Mouse (Mus musculus) kidney, adult 18-20 months (tissue): ENCODE results near the gene Celf2.

ENCODE experiments used
- DNase-seq: peaks from one replicate; pipeline ENCODE4 v3.0.0; 2021

Gene Celf2

GRCm38 (mm10) chr2:6536372-6536771 lies 973.0 kb downstream of the Celf2 start:
- no peak for DNase-seq

- no peak for DNase-seq
These were observed 977.0 kb downstream of the Celf2 start for GRCm38 (mm10) chr2:6532341-6532740.

DNA sequence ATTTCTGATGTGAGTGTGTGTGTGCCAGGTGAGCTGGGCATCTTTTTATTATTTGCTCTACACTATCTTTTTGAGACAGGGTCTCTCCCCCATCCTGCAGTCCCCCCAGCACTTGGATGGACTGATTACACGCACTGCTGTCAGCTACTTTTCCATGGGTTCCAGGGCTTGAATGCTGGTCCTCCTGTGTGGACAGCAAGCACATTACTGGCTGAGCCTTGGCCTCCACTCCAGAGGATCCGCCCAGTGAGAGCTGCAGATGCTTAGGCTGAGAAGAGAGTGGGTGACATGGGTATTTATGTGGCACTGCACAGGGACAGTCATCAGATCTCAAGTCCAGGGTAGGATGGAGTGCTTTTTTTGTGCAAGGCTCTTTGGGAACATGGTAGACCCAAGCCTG lies 981.3 kb downstream of the Celf2 start:
- DNase-seq = no peak

- DNase-seq = no peak
These were observed 982.5 kb downstream of the Celf2 start for GRCm38 (mm10) chr2:6526825-6527224.

- DNase-seq = no peak
These were observed 983.1 kb downstream of the Celf2 start for GRCm38 (mm10) chr2:6526311-6526710.

DNA sequence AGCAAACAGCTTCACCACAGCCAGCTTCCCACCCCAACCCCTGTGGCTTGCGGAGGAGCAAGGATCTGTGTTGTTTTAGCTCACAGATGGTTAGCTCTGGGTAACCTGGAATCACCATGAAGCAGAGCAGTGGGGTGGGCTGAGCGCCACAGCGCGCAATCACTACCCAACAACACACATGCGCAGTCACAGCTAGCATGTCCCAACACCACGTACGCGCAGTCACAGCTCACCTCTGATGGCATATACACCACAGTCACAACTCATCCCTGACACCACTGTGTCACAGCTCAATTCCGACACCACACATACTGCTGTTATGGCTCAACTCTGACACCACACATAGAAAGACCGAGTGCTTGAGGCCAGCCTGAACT lies 985.5 kb downstream of the Celf2 start:
- no peak for DNase-seq

DNA sequence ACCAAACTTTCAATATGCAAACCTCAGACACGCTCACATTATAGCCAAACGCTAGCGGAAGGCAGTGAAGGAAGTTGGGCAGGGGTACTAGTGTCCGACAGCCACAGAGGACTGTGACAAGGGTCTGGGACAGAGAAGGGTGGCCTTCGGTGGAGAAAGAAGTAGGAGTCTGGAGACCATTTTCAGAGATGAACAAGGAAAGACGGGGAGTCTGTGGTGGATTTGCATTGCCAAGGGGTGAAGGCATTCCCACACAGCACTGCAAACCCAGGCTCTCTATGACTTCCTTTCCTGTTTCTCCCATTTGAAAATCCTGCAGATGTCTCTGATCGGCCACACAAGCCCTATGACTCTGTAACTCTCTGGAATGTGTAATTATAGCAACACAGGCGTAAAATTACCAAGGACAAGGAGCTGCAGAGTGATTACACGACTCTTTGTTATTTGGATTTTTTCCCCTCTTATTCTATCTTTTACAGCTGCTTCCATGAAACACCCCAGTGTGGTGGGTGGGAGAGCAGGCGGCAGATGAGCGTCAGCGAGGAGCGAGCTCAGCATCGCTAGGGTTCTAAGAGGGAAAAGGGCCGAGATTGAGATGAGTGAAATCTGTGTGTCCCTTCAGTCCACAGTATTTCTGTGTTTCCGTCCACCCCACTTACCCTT lies 986.0 kb downstream of the Celf2 start:
- no peak for DNase-seq

- no peak for DNase-seq
These were observed 987.0 kb downstream of the Celf2 start for GRCm38 (mm10) chr2:6522411-6522810.

- DNase-seq = no peak
These were observed 996.2 kb downstream of the Celf2 start for GRCm38 (mm10) chr2:6513176-6513575.

DNA sequence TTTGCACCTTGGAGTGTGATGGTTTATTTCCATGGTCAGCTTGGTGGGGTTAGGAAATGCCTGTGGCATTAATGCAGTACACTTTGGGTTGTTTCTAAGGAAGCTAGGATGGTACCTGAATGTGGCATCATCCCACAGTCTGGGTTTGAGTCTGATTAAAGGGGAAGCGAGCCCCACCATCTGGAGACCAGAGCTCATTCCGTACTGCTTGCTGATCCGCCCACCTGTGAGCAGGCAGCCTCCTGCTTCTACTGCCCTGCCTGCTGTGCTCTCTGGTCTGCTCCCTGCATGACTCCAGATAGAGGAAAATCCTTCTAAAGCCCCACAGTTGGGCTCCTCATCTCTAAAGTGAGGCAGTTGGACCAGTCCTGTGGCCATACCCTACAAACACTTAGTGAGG lies 1002.3 kb downstream of the Celf2 start:
- no peak for DNase-seq

DNA sequence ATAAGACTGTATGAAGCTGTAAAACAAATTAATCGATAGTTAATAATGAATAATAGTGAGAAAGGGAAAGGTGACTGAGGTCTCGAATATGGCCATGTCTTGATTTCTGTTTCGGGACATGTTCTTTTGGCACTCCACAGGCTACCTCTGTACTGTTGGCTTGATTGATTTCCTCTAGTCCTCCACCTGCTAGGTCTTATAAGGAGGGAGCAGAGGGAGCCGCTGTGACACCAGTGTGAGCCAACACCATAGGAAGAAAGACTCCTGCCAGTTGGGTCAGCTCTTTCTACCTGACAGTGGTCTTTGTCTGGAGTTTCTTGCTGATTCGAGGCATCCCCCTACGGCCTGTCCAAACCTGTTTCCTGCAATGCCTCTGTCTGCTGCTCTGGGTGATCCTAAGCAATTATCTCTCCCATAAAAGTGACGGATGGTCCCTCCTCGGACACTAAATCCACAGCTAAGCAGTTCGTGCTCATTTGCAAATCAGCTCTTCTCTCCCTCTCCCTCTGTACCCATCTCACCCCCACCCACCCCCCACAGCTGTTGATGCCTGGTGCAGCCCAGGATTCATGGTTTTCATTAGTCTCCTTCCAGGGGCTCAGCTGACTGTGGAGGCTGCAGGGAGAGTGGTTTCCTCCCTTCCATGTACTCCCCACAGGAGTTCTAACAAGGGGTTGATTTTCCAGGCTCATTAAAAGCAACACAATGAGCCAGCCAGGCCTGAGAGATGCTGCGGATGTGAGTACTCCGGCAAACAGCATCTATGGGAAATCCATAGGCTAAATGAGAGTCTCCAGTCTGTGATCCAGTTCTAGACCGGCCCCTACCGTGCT lies 1003.2 kb downstream of the Celf2 start:
- DNase-seq = no peak

DNA sequence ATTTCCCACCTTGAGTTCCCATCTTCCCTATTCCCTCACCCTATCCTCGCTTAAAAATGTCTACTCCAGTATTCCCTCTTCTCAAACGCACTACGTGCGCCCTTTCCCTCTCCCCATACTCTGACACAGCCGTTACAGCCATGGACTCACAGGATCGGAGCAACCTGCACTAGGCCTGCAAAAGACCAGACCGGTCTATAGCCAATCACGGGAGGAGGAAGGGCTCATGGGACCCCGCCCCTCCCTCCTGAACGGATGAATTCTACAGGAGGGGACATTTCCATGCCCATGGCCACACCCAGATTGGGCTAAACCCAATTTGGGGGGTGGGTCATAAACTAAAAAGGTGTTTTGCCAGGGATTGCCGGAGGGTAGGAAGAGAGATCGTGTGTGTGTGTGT lies 1003.8 kb downstream of the Celf2 start:
- no peak for DNase-seq

DNA sequence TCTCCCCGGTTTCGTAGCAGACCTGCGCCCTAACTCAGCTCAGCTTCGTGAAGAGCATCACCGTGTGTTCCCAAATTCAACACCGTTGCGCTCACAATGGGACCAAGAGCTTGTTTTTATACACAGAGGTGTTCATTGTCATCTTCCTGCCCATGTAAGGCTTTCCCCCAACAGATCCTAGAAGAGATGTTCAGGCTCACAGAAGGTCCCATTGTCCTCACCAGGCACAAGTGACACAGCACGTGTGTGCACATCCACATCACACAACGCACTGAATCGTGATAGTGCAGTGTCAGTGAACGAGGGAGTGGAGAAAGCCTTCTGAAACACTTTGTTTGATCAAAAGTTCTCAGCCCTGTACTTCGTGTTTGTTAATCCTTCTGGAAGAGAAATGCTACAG lies 1011.3 kb downstream of the Celf2 start:
- no peak for DNase-seq

- DNase-seq = no peak
These were observed 1011.7 kb downstream of the Celf2 start for GRCm38 (mm10) chr2:6497636-6498035.

GRCm38 (mm10) chr2:6493886-6494285 lies 1015.5 kb downstream of the Celf2 start:
- no peak for DNase-seq

- no peak for DNase-seq
These were observed 1018.5 kb downstream of the Celf2 start for GRCm38 (mm10) chr2:6490870-6491269.

- no peak for DNase-seq
These were observed 1019.3 kb downstream of the Celf2 start for GRCm38 (mm10) chr2:6490076-6490475.
